Mouse (Mus musculus) MEL (cell line): ENCODE data around the gene 1700016C15Rik. TPM values are rescaled to one million over a fixed set of nuclear protein-coding genes. Genes with fewer than 3 reads are reported as not detected.

Source experiments
- DNase-seq: peaks from one replicate; pipeline ENCODE4 v3.0.0; 2011; ENCODE audit warnings: low read depth, low spot score
- H3K27ac ChIP-seq: 2 replicates; pipeline ENCODE4 v1.5.1; 2012; ENCODE audit warnings: low read depth, mild to moderate bottlenecking, control low read depth, low read length, moderate library complexity; ENCODE audit not compliant: control insufficient read depth
- H3K27me3 ChIP-seq, 2 experiments: fragments of 150-350 bp in 1 of 2; sonication (generic) in 1 of 2; 2 replicates each; pipeline ENCODE4 v1.6.1; 2012; ENCODE audit warnings: low read length in 2 of 2, mild to moderate bottlenecking in 2 of 2, improper control_type of control experiment in 1 of 2, moderate library complexity in 1 of 2; ENCODE audit not compliant: insufficient read depth in 2 of 2, control insufficient read depth in 1 of 2
- H3K36me3 ChIP-seq, 2 experiments: 2 replicates each; pipeline ENCODE4 v1.6.1; 2012 to 2014; ENCODE audit warnings: low read length in 2 of 2, improper control_type of control experiment in 1 of 2, inconsistent platforms in 1 of 2, mild to moderate bottlenecking in 1 of 2; ENCODE audit not compliant: insufficient read depth in 2 of 2, control insufficient read depth in 1 of 2
- H3K4me1 ChIP-seq, 2 experiments: fragments of 150-350 bp in 1 of 2; sonication (generic) in 1 of 2; 2 replicates each; pipeline ENCODE4 v1.6.1; 2012; ENCODE audit warnings: low read length in 2 of 2, improper control_type of control experiment in 1 of 2, mild to moderate bottlenecking in 1 of 2; ENCODE audit not compliant: insufficient read depth in 2 of 2, control insufficient read depth in 1 of 2
- H3K4me3 ChIP-seq, 2 experiments: fragments of 150-350 bp in 1 of 2; sonication (generic) in 1 of 2; 2 replicates each; pipeline ENCODE4 v1.5.1; 2012; ENCODE audit warnings: low read depth in 2 of 2, low read length in 2 of 2, mild to moderate bottlenecking in 2 of 2, moderate library complexity in 2 of 2, control low read depth in 1 of 2, improper control_type of control experiment in 1 of 2; ENCODE audit not compliant: control insufficient read depth in 1 of 2, insufficient read depth in 1 of 2
- H3K79me2 ChIP-seq: 2 replicates; pipeline ENCODE4 v1.6.1; 2012; ENCODE audit warnings: mild to moderate bottlenecking, low read length, moderate library complexity; ENCODE audit not compliant: control insufficient read depth, poor library complexity, insufficient read depth
- H3K9ac ChIP-seq: 2 replicates; pipeline ENCODE4 v1.6.1; 2012; ENCODE audit warnings: low read depth, mild to moderate bottlenecking, control low read depth, low read length, moderate library complexity; ENCODE audit not compliant: control insufficient read depth, poor library complexity, severe bottlenecking
- H3K9me3 ChIP-seq: fragments of 150-350 bp; sonication (generic); replicated peaks from 2 replicates; pipeline ENCODE4 v1.6.1; 2012; ENCODE audit warnings: mild to moderate bottlenecking, low read length, improper control_type of control experiment, moderate library complexity; ENCODE audit not compliant: insufficient read depth
- BHLHE40 ChIP-seq: IDR thresholded peaks from 2 replicates; pipeline ENCODE4 v1.6.1; 2012; ENCODE audit warnings: low read depth, mild to moderate bottlenecking, inconsistent platforms, low read length, improper control_type of control experiment, borderline replicate concordance
- CHD1 ChIP-seq: IDR thresholded peaks from 2 replicates; pipeline ENCODE4 v1.6.1; 2012; ENCODE audit warnings: low read depth, mild to moderate bottlenecking, inconsistent platforms, low read length, improper control_type of control experiment
- CHD2 ChIP-seq: IDR thresholded peaks from 2 replicates; pipeline ENCODE4 v1.6.1; 2011; ENCODE audit warnings: low read length, improper control_type of control experiment
- ELF1 ChIP-seq: IDR thresholded peaks from 2 replicates; pipeline ENCODE4 v1.6.1; 2014; ENCODE audit warnings: low read depth, mild to moderate bottlenecking, inconsistent platforms, low read length, improper control_type of control experiment, moderate library complexity
- ETS1 ChIP-seq: IDR thresholded peaks from 2 replicates; pipeline ENCODE4 v1.6.1; 2012; ENCODE audit warnings: low read depth, mild to moderate bottlenecking, inconsistent platforms, low read length, improper control_type of control experiment, moderate library complexity
- GATA1 ChIP-seq: IDR thresholded peaks from 2 replicates; pipeline ENCODE4 v1.6.1; 2011; ENCODE audit warnings: low read depth, low read length, improper control_type of control experiment
- JUND ChIP-seq: IDR thresholded peaks from 2 replicates; pipeline ENCODE4 v1.6.1; 2011; ENCODE audit warnings: low read depth, mild to moderate bottlenecking, improper control_type of control experiment, low read length
- MXI1 ChIP-seq: IDR thresholded peaks from 2 replicates; pipeline ENCODE4 v1.6.1; 2011; ENCODE audit warnings: mild to moderate bottlenecking, low read depth, low read length, improper control_type of control experiment
- MYB ChIP-seq: IDR thresholded peaks from 2 replicates; pipeline ENCODE4 v1.6.1; 2011; ENCODE audit warnings: mild to moderate bottlenecking, low read depth, low read length, improper control_type of control experiment
- NELFE ChIP-seq: IDR thresholded peaks from 2 replicates; pipeline ENCODE4 v1.6.1; 2011; ENCODE audit warnings: low read depth, low read length, improper control_type of control experiment
- POLR2AphosphoS2 ChIP-seq: IDR thresholded peaks from 2 replicates; pipeline ENCODE4 v1.6.1; 2011; ENCODE audit warnings: low read length, improper control_type of control experiment
- POLR2AphosphoS5 ChIP-seq: IDR thresholded peaks from 2 replicates; pipeline ENCODE4 v1.6.1; 2012; ENCODE audit warnings: low read depth, borderline replicate concordance, mild to moderate bottlenecking, inconsistent platforms, low read length, moderate library complexity, mixed read lengths
- SIN3A ChIP-seq: IDR thresholded peaks from 2 replicates; pipeline ENCODE4 v1.6.1; 2012; ENCODE audit warnings: low read length, improper control_type of control experiment, inconsistent platforms
- SMC3 ChIP-seq: IDR thresholded peaks from 2 replicates; pipeline ENCODE4 v1.6.1; 2011; ENCODE audit warnings: low read depth, low read length, improper control_type of control experiment
- TAL1 ChIP-seq: IDR thresholded peaks from 2 replicates; pipeline ENCODE4 v1.6.1; 2012; ENCODE audit warnings: mild to moderate bottlenecking, inconsistent platforms, low read length, moderate library complexity, mixed read lengths
- TBP ChIP-seq: IDR thresholded peaks from 2 replicates; pipeline ENCODE4 v1.8.0; 2011; ENCODE audit warnings: low read depth, low read length, improper control_type of control experiment
- TCF12 ChIP-seq: IDR thresholded peaks from 2 replicates; pipeline ENCODE4 v1.6.1; 2014; ENCODE audit warnings: low read depth, mild to moderate bottlenecking, inconsistent platforms, low read length, improper control_type of control experiment, moderate library complexity
- UBTF ChIP-seq: IDR thresholded peaks from 2 replicates; pipeline ENCODE4 v1.6.1; 2012; ENCODE audit warnings: low read depth, mild to moderate bottlenecking, inconsistent platforms, low read length, improper control_type of control experiment, moderate library complexity, borderline replicate concordance; ENCODE audit not compliant: insufficient read depth
- ZC3H11A ChIP-seq: IDR thresholded peaks from 2 replicates; pipeline ENCODE4 v1.6.1; 2012; ENCODE audit warnings: low read depth, mild to moderate bottlenecking, inconsistent platforms, low read length, improper control_type of control experiment
- ZKSCAN1 ChIP-seq: IDR thresholded peaks from 2 replicates; pipeline ENCODE4 v1.6.1; 2012; ENCODE audit warnings: low read depth, mild to moderate bottlenecking, inconsistent platforms, low read length, improper control_type of control experiment, moderate library complexity
- ZMIZ1 ChIP-seq: IDR thresholded peaks from 2 replicates; pipeline ENCODE4 v1.6.1; 2012; ENCODE audit warnings: low read depth, mild to moderate bottlenecking, inconsistent platforms, low read length, improper control_type of control experiment, moderate library complexity
- ZNF384 ChIP-seq: IDR thresholded peaks from 2 replicates; pipeline ENCODE4 v1.6.1; 2012; ENCODE audit warnings: low read depth, mild to moderate bottlenecking, inconsistent platforms, low read length, improper control_type of control experiment
- polyA plus RNA-seq, 2 experiments: library from polyadenylated mRNA; stranded (reverse) in 1 of 2; unstranded in 1 of 2; fragments of >175 nt in 1 of 2; fragments of >200 nt in 1 of 2; gene quantifications; 2 replicates each; pipeline versions ENCODE4 v1.2.1 to v1.2.4; 2012; ENCODE audit warnings: low replicate concordance in 2 of 2, low read depth in 1 of 2; ENCODE audit not compliant: insufficient read length in 2 of 2, insufficient read depth in 1 of 2, missing spikeins in 1 of 2
- total RNA-seq: library from RNA; depleted of rRNA; stranded (reverse); fragments of 300-350 nt; gene quantifications from 2 replicates; pipeline ENCODE4 v1.2.3, GENCODE M21; 2012

Gene 1700016C15Rik
- total and polyA plus RNA-seq, 3 experiments, result not detected

- Histone ChIP-seq H3K9me3 (no peaks in the 10 kb centered on the region), H3K27me3 (no peaks in the 10 kb centered on the region), H3K4me1 (no peaks in the 10 kb centered on the region; a peak in 1 of 4 replicates), H3K36me3 (peaks cover 0 to 60% of the 10 kb centered on the region in 2 experiments; a peak in 3 of 4 replicates), H3K9ac (no peak overlapping the region), H3K79me2 (no peaks in the 10 kb centered on the region), H3K27ac (no peak overlapping the region)
- no peak for DNase-seq
- TF ChIP-seq POLR2AphosphoS5, result no peak
- no peak for TF ChIP-seq ZC3H11A
- no peak for TF ChIP-seq CHD1
- TF ChIP-seq SMC3, result no peak
- no peak for TF ChIP-seq ZMIZ1
- TF ChIP-seq TBP, result no peak
- TF ChIP-seq MXI1, result no peak
- no peak for TF ChIP-seq UBTF
- TF ChIP-seq BHLHE40, result no peak
- no peak for TF ChIP-seq ZNF384
- no peak for TF ChIP-seq CHD2
- no peak for TF ChIP-seq TAL1
- TF ChIP-seq MYB, result no peak
- TF ChIP-seq JUND, result no peak
- TF ChIP-seq, all 39 proteins: peak for 0
- no peak overlapping the region for H3K4me3 ChIP-seq
These were observed 47.8 kb downstream of the 1700016C15Rik start for GRCm38 (mm10) chr1:177777397-177777796.

DNA sequence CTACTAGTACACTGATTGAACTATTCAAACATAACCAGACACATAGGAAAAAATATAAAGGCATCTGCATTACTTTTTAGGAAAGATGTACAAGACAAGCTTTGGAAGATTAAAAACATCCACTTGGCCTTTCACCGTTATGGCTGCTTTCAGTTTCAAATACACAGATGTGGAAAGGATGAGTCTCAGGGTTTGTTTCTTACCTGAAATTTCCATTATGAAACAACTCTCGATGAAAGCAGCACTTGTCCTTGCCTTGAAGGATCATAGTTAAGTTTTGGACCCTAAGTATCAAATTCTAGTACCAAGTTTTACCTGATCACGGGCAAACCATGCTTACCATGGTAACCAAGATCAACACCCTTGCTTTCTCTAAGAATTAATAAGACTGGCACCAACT is 63.2 kb downstream of the 1700016C15Rik start:
- H3K9me3 ChIP-seq, result no peaks in the 10 kb centered on the region
- TF ChIP-seq GATA1 (no peak), ETS1 (no peak), MYB (no peak), NELFE (no peak), SIN3A (no peak), UBTF (no peak), ZKSCAN1 (no peak), ZC3H11A (no peak), POLR2AphosphoS2 (no peak), ELF1 (no peak), TCF12 (no peak)
- H3K27ac ChIP-seq, result no peak overlapping the region
- DNase-seq, result no peak
- peaks cover 16 to 32% of the 10 kb centered on the region in 2 experiments for H3K36me3 ChIP-seq
- no peak overlapping the region for H3K4me3 ChIP-seq
- peaks cover 8 to 10% of the 10 kb centered on the region in 2 experiments for H3K4me1 ChIP-seq
- H3K27me3 ChIP-seq, result no peaks in the 10 kb centered on the region
- peaks cover 70% of the 10 kb centered on the region for H3K79me2 ChIP-seq
- H3K9ac ChIP-seq, result no peak overlapping the region
